Mouse (Mus musculus) cerebellum, adult 2 months (tissue): ENCODE data around the gene Fgfrl1. TPM values are rescaled to one million over a fixed set of nuclear protein-coding genes. Genes with fewer than 3 reads are reported as not detected.

Experiments used
- DNase-seq, 2 experiments: peaks; one replicate each; pipeline ENCODE4 v3.0.0; 2021
- H3K27ac ChIP-seq: fragments of 200-500 bp; 2 replicates; pipeline ENCODE4 v1.5.1; 2012; ENCODE audit warnings: low read length, control low read depth, inconsistent platforms; ENCODE audit not compliant: insufficient read depth
- H3K27me3 ChIP-seq: fragments of 200-500 bp; 2 replicates; pipeline ENCODE4 v1.6.1; 2012; ENCODE audit warnings: inconsistent platforms, mild to moderate bottlenecking, low read length, moderate library complexity; ENCODE audit not compliant: control insufficient read depth, insufficient read depth
- H3K4me1 ChIP-seq: fragments of 200-500 bp; 2 replicates; pipeline ENCODE4 v1.6.1; 2011; ENCODE audit warnings: low read length; ENCODE audit not compliant: control insufficient read depth, insufficient read depth
- H3K4me3 ChIP-seq: fragments of 200-500 bp; replicated peaks from 2 replicates; pipeline ENCODE3; 2011; ENCODE audit warnings: mild to moderate bottlenecking, low read depth, low read length, control low read depth; ENCODE audit not compliant: insufficient read depth
- CTCF ChIP-seq: fragments of 200-500 bp; IDR thresholded peaks from 2 replicates; pipeline ENCODE4 v1.5.1; 2011; ENCODE audit warnings: low read depth, mild to moderate bottlenecking, control low read depth, low read length, moderate library complexity, borderline replicate concordance; ENCODE audit not compliant: insufficient read depth
- POLR2A ChIP-seq: fragments of 200-500 bp; IDR thresholded peaks from 2 replicates; pipeline ENCODE4 v1.6.1; 2011; ENCODE audit warnings: low read length, control low read depth, borderline replicate concordance; ENCODE audit not compliant: insufficient read depth
- WGBS: fragments of 180-500 bp; shearing (Covaris S2); methylation state at CpG from one replicate; pipeline ENCODE4 v1.1.7; 2018; 5-methylcytosine and 5-hydroxymethylcytosine counted together
- polyA plus RNA-seq: library from polyadenylated mRNA; depleted of rRNA; stranded (reverse); fragments of >200 nt; gene quantifications from 2 replicates; pipeline ENCODE4 v1.2.3, GENCODE M21; 2012

The Fgfrl1 gene
- polyA plus RNA-seq, 1 experiment, result 35.8 TPM

- WGBS, result 82% methylated on average over 5 of the region's 5 CpGs
- DNase-seq, result no peak
- Histone ChIP-seq H3K27ac (0 out of 2 replicates have a peak overlapping the region, but pooled peaks have one; percentile 58), H3K4me1 (peaks cover 25% of the 10 kb centered on the region), H3K4me3 (no peak overlapping the region), H3K27me3 (no peaks in the 10 kb centered on the region)
- no peak for TF ChIP-seq POLR2A
- TF ChIP-seq CTCF, result no peak
Observed at GRCm38 (mm10) chr5:108651136-108651720, 41.0 kb upstream of the Fgfrl1 start.

DNA sequence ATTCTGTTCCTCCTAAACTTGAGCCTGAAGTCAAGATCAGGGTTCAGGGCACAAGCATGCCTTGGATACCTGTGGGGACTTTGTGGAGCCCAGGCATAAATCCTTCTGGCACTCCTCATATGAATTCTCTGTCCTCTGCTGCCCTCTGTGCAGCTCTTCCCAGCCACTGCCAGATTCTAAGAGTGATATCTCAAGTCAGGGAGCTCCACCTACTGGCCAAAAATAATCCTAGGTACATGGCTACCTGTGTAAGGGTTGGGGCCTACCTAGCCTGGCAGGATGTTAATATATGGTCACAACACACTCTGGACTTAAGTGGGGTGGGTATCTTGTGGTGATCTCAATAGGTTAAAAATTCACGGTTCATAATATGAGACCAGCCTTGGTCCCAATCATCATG lies 40.4 kb upstream of the Fgfrl1 start:
- Histone ChIP-seq H3K27ac (no peak overlapping the region), H3K4me1 (peaks cover 24% of the 10 kb centered on the region), H3K4me3 (no peak overlapping the region), H3K27me3 (no peaks in the 10 kb centered on the region)
- TF ChIP-seq CTCF (peak; percentile 77), POLR2A (no peak)
- peak; percentile 72 to 86 for DNase-seq
- 55% methylated on average over 1 of the region's 1 CpGs for WGBS

DNA sequence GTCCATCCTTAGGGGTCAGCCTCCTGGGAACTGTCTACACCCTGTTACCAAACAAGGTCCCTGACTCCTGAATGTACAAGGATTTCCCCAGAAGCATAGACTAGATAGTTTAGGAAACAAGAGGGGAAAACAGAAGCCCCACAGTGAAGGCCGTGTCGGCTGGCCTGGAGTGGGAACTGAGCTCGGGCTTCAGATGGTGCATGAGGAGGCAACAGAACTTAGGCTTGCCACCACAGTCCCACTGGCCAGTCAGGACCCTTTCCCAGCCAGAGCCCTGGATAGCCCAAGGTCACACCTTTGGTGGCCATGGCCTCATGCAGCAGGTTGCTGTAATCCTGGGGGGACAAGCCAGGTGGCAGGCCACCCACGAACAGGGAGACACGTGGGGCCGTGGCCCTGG lies 38.8 kb upstream of the Fgfrl1 start:
- DNase-seq, result peak in 1 of 2 experiments; percentile 15
- H3K27me3 ChIP-seq, result no peaks in the 10 kb centered on the region
- peaks cover 30% of the 10 kb centered on the region for H3K4me1 ChIP-seq
- H3K27ac ChIP-seq, result no peak overlapping the region
- no peak overlapping the region for H3K4me3 ChIP-seq
- TF ChIP-seq CTCF (no peak), POLR2A (no peak)
- WGBS, result 81% methylated on average over 6 of the region's 6 CpGs

DNA sequence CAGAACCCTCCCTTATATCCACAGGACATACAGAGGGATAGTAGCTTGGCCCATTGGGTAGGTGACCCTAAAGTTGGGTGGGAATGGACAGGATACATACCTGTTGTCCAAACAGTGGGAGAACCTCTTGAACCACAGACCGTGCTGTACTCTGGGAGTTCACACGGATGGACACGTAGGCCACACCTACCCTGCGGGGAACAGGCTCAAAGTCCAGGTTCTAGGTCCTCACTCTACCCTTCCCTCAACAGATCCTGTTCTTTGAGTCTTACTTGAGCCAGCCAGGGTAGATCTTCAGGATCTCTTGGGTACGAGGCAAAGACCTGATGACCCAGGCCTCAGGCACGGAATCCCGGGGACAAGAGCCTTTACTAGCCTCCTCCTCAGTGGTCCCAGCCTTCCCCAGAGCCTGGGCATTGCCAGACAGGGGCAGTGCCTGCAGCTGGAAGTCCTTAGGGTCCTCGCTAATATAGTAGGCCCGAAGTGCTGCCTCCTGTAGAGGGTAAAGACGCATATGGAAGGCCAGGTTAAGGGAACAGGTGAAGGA lies 37.7 kb upstream of the Fgfrl1 start:
- no peaks in the 10 kb centered on the region for H3K27me3 ChIP-seq
- DNase-seq, result peak in 1 of 2 experiments; percentile 6
- TF ChIP-seq POLR2A (no peak), CTCF (no peak)
- WGBS, result 91% methylated on average over 10 of the region's 10 CpGs
- H3K4me3 ChIP-seq, result no peak overlapping the region
- no peak overlapping the region for H3K27ac ChIP-seq
- peaks cover 34% of the 10 kb centered on the region for H3K4me1 ChIP-seq

- Histone ChIP-seq H3K27ac (no peak overlapping the region), H3K27me3 (no peaks in the 10 kb centered on the region), H3K4me1 (peaks cover 26% of the 10 kb centered on the region), H3K4me3 (no peak overlapping the region)
- WGBS, result 95% methylated on average over 9 of the region's 9 CpGs
- peak in 1 of 2 experiments; percentile 7 for DNase-seq
- TF ChIP-seq POLR2A, result no peak
- no peak for TF ChIP-seq CTCF
Observed at GRCm38 (mm10) chr5:108655381-108655780, 36.8 kb upstream of the Fgfrl1 start.

GRCm38 (mm10) chr5:108655891-108656650 lies 36.1 kb upstream of the Fgfrl1 start:
- Histone ChIP-seq H3K27me3 (no peaks in the 10 kb centered on the region), H3K27ac (no peak overlapping the region), H3K4me1 (peaks cover 20% of the 10 kb centered on the region), H3K4me3 (no peak overlapping the region)
- TF ChIP-seq CTCF (no peak), POLR2A (no peak)
- DNase-seq, result peak in 1 of 2 experiments; percentile 10
- 91% methylated on average over 15 of the region's 15 CpGs for WGBS

GRCm38 (mm10) chr5:108657406-108657805 lies 34.8 kb upstream of the Fgfrl1 start:
- Histone ChIP-seq H3K4me1 (peaks cover 15% of the 10 kb centered on the region), H3K27ac (no peak overlapping the region), H3K27me3 (no peaks in the 10 kb centered on the region), H3K4me3 (no peak overlapping the region)
- 61% methylated on average over 5 of the region's 5 CpGs for WGBS
- DNase-seq, result peak in 1 of 2 experiments; percentile 5
- TF ChIP-seq POLR2A (no peak), CTCF (no peak)
